Mouse (Mus musculus): ENCODE data around the gene Bax. TPM values are rescaled to one million over a fixed set of nuclear protein-coding genes. Genes with fewer than 3 reads are reported as not detected.

Bax gene
- polyA plus RNA-seq, 1 experiment from 2014 or later = 91.3 TPM

DNA sequence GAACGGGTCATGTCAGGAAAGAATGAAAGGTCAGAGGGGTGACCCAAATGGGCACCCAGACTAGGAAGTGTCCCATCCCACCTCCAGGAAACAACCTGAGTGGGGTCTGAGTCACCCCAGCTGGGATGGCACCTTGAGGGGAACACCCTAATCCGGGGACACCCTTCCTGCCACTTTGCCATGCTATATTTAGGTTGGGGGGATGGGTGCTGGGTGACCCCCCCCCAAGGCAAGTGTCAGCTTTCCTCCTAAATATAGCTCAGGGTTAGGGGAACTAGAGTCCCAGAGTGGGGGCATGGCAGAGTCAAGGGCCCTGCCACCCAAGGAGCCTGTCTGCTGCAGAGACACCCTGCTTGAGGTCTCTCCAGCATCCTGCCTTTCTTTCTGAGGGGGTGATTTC is 54.3 kb downstream of the Bax start:
- Histone ChIP-seq H3K27ac (ENCODE audit: low read depth, low read length) (no peak overlapping the region; the same call in 1 of the 2 replicates), H3K36me3 (ENCODE audit: control insufficient read depth, insufficient read depth, low read length) (no peaks in the 10 kb centered on the region), H3K9ac (ENCODE audit: low read depth, low read length) (no peak overlapping the region), H3K4me3 (ENCODE audit: low read depth, low read length) (no peak overlapping the region), H3K9me3 (replicated peaks; ENCODE audit: control insufficient read depth, low read length) (no peaks in the 10 kb centered on the region), H3K27me3 (ENCODE audit: control insufficient read depth, insufficient read depth, low read length) (peaks cover 82% of the 10 kb centered on the region), H3K4me1 (ENCODE audit: control insufficient read depth, insufficient read depth, low read length) (peaks cover 26% of the 10 kb centered on the region), H3K4me2 (no peak overlapping the region)
- WGBS (ENCODE audit: insufficient replicate concordance) = 59% methylated on average over 2 of the region's 2 CpGs
- no peak for ATAC-seq (replicated peaks; ENCODE audit: insufficient number of reproducible peaks, low FRiP score, low TSS enrichment)

Small RNAs within 50 kb of the gene (microRNA-seq; reads per million reads assigned to microRNA genes)
- 0.95 reads per million, percentile 12 among the genes with 10 or more reads in this experiment for gene Gm22133 (ENCODE audit: borderline number of aligned reads)

Other genes with a start within 250 kb of the Bax start
- gene Cd37, start 227.8 kb downstream of the Bax start, polyA plus RNA-seq (2014; fragmentation: Nextera tagmentation; extraction: Ambion mirVana) = 2.1 and 2.2 TPM in 2 replicates
- 0.32 and 0.47 TPM in 2 replicates for gene Slc6a16, start 225.8 kb downstream of the Bax start, polyA plus RNA-seq (2014; fragmentation: Nextera tagmentation; extraction: Ambion mirVana)
- not detected in 2 replicates for gene Slc6a21, start 189.4 kb downstream of the Bax start, polyA plus RNA-seq (2014; fragmentation: Nextera tagmentation; extraction: Ambion mirVana)
- gene Trpm4, start 133.1 kb downstream of the Bax start, polyA plus RNA-seq (2014; fragmentation: Nextera tagmentation; extraction: Ambion mirVana) = 7.0 and 9.8 TPM in 2 replicates
- 24.3 and 30.1 TPM in 2 replicates for gene Hrc, start 131.6 kb downstream of the Bax start, polyA plus RNA-seq (2014; fragmentation: Nextera tagmentation; extraction: Ambion mirVana)
- 2.0 and 3.7 TPM in 2 replicates for gene Ppfia3, start 99.9 kb downstream of the Bax start, polyA plus RNA-seq (2014; fragmentation: Nextera tagmentation; extraction: Ambion mirVana)
- gene Lin7b, start 96.3 kb downstream of the Bax start, polyA plus RNA-seq (2014; fragmentation: Nextera tagmentation; extraction: Ambion mirVana) = 1.6 and 1.7 TPM in 2 replicates
- 51.6 and 72.0 TPM in 2 replicates for gene Snrnp70, start 71.2 kb downstream of the Bax start, polyA plus RNA-seq (2014; fragmentation: Nextera tagmentation; extraction: Ambion mirVana)
- gene Kcna7, start 61.2 kb downstream of the Bax start, polyA plus RNA-seq (2014; fragmentation: Nextera tagmentation; extraction: Ambion mirVana) = 0.37 and 0.45 TPM in 2 replicates
- 3.2 TPM in 2 replicates for gene Ntf5, start 53.2 kb downstream of the Bax start, polyA plus RNA-seq (2014; fragmentation: Nextera tagmentation; extraction: Ambion mirVana)
- 0.33 and 0.46 TPM in 2 replicates for gene Lhb, start 46.1 kb downstream of the Bax start, polyA plus RNA-seq (2014; fragmentation: Nextera tagmentation; extraction: Ambion mirVana)
- 99.1 and 106 TPM in 2 replicates for gene Gys1, start 32.1 kb downstream of the Bax start, polyA plus RNA-seq (2014; fragmentation: Nextera tagmentation; extraction: Ambion mirVana)
- 98.2 and 104 TPM in 2 replicates for gene Ruvbl2, start 28.8 kb downstream of the Bax start, polyA plus RNA-seq (2014; fragmentation: Nextera tagmentation; extraction: Ambion mirVana)
- 4,030 and 4,320 TPM in 2 replicates for gene Ftl1, start 7.0 kb downstream of the Bax start, polyA plus RNA-seq (2014; fragmentation: Nextera tagmentation; extraction: Ambion mirVana)
- 1.5 and 2.2 TPM in 2 replicates for gene Tulp2, start 15.0 kb upstream of the Bax start, polyA plus RNA-seq (2014; fragmentation: Nextera tagmentation; extraction: Ambion mirVana)
- not detected in 2 replicates for gene Gm45808, start 19.9 kb upstream of the Bax start, polyA plus RNA-seq (2014; fragmentation: Nextera tagmentation; extraction: Ambion mirVana)
- gene Dhdh, start 21.9 kb upstream of the Bax start, polyA plus RNA-seq (2014; fragmentation: Nextera tagmentation; extraction: Ambion mirVana) = 4.6 and 4.9 TPM in 2 replicates
- 165 and 186 TPM in 2 replicates for gene Nucb1, start 43.5 kb upstream of the Bax start, polyA plus RNA-seq (2014; fragmentation: Nextera tagmentation; extraction: Ambion mirVana)
- 28.5 and 28.8 TPM in 2 replicates for gene Ppp1r15a, start 59.4 kb upstream of the Bax start, polyA plus RNA-seq (2014; fragmentation: Nextera tagmentation; extraction: Ambion mirVana)
- 1.1 TPM in 2 replicates for gene Plekha4, start 59.4 kb upstream of the Bax start, polyA plus RNA-seq (2014; fragmentation: Nextera tagmentation; extraction: Ambion mirVana)
- gene Hsd17b14, start 88.0 kb upstream of the Bax start, polyA plus RNA-seq (2014; fragmentation: Nextera tagmentation; extraction: Ambion mirVana) = 0.31 and 1.5 TPM in 2 replicates
- 69.1 and 73.2 TPM in 2 replicates for gene Bcat2, start 103.3 kb upstream of the Bax start, polyA plus RNA-seq (2014; fragmentation: Nextera tagmentation; extraction: Ambion mirVana)
- not detected in 2 replicates for gene Fgf21, start 148.6 kb upstream of the Bax start, polyA plus RNA-seq (2014; fragmentation: Nextera tagmentation; extraction: Ambion mirVana)
- gene Fut1, start 150.4 kb upstream of the Bax start, polyA plus RNA-seq (2014; fragmentation: Nextera tagmentation; extraction: Ambion mirVana) = not detected in 2 replicates
- 0.34 and 0.35 TPM in 2 replicates for gene Izumo1, start 154.9 kb upstream of the Bax start, polyA plus RNA-seq (2014; fragmentation: Nextera tagmentation; extraction: Ambion mirVana)
- gene Rasip1, start 160.6 kb upstream of the Bax start, polyA plus RNA-seq (2014; fragmentation: Nextera tagmentation; extraction: Ambion mirVana) = 13.9 and 14.5 TPM in 2 replicates
- 3.4 and 4.0 TPM in 2 replicates for gene Mamstr, start 173.1 kb upstream of the Bax start, polyA plus RNA-seq (2014; fragmentation: Nextera tagmentation; extraction: Ambion mirVana)
- 0.56 and 1.0 TPM in 2 replicates for gene Fut2, start 199.5 kb upstream of the Bax start, polyA plus RNA-seq (2014; fragmentation: Nextera tagmentation; extraction: Ambion mirVana)
- not detected in 2 replicates for gene Ntn5, start 217.1 kb upstream of the Bax start, polyA plus RNA-seq (2014; fragmentation: Nextera tagmentation; extraction: Ambion mirVana)
- gene Sec1, start 227.5 kb upstream of the Bax start, polyA plus RNA-seq (2014; fragmentation: Nextera tagmentation; extraction: Ambion mirVana) = 0.24 and 0.99 TPM in 2 replicates
- gene Car11, start 232.9 kb upstream of the Bax start, polyA plus RNA-seq (2014; fragmentation: Nextera tagmentation; extraction: Ambion mirVana) = 3.3 and 5.5 TPM in 2 replicates
- 3.3 and 3.5 TPM in 2 replicates for gene Dbp, start 238.2 kb upstream of the Bax start, polyA plus RNA-seq (2014; fragmentation: Nextera tagmentation; extraction: Ambion mirVana)
- gene Rpl18, start 248.6 kb upstream of the Bax start, polyA plus RNA-seq (2014; fragmentation: Nextera tagmentation; extraction: Ambion mirVana) = 764 and 836 TPM in 2 replicates

Measured in heart, embryonic 11.5 days (tissue).